Mouse (Mus musculus) embryonic facial prominence, embryonic 13.5 days (tissue): ENCODE data around the gene Cd300lb. TPM values are rescaled to one million over a fixed set of nuclear protein-coding genes. Genes with fewer than 3 reads are reported as not detected.

Experiments
- ATAC-seq: fragments of 200-750 bp; cut with Nextera tagmentation; 2 replicates; pipeline ENCODE4 v1.8.0; 2017; ENCODE audit warnings: low read depth; ENCODE audit not compliant: insufficient number of reproducible peaks, insufficient read depth, low FRiP score, low TSS enrichment
- H3K27ac ChIP-seq: fragments of 300-500 bp; sonication (generic); 2 replicates; pipeline ENCODE4 v1.5.1; 2015; ENCODE audit warnings: moderate library complexity, mild to moderate bottlenecking, inconsistent platforms
- H3K27me3 ChIP-seq: fragments of 300-500 bp; sonication (generic); 2 replicates; pipeline ENCODE4 v1.6.1; 2015; ENCODE audit warnings: mild to moderate bottlenecking, inconsistent platforms
- H3K36me3 ChIP-seq: fragments of 300-500 bp; sonication (generic); 2 replicates; pipeline ENCODE4 v1.6.1; 2015; ENCODE audit warnings: mild to moderate bottlenecking, inconsistent platforms
- H3K4me1 ChIP-seq: fragments of 300-500 bp; sonication (generic); 2 replicates; pipeline ENCODE4 v1.6.1; 2015; ENCODE audit warnings: inconsistent platforms
- H3K4me2 ChIP-seq: fragments of 300-500 bp; sonication (generic); 2 replicates; pipeline ENCODE4 v1.6.1; 2015; ENCODE audit warnings: moderate library complexity, mild to moderate bottlenecking, inconsistent platforms
- H3K4me3 ChIP-seq: fragments of 300-500 bp; sonication (generic); 2 replicates; pipeline ENCODE4 v1.5.1; 2015; ENCODE audit warnings: mild to moderate bottlenecking, inconsistent platforms
- H3K9ac ChIP-seq: fragments of 300-500 bp; sonication (generic); 2 replicates; pipeline ENCODE4 v1.6.1; 2015; ENCODE audit warnings: mild to moderate bottlenecking, inconsistent platforms
- H3K9me3 ChIP-seq: fragments of 300-500 bp; sonication (generic); 2 replicates; pipeline ENCODE4 v1.6.1; 2016; ENCODE audit warnings: inconsistent platforms
- WGBS: fragments of 180-500 bp; shearing (Covaris S2); methylation state at CpG from one replicate; pipeline ENCODE4 v1.1.7; 2015; ENCODE audit warnings: mixed read lengths; 5-methylcytosine and 5-hydroxymethylcytosine counted together
- polyA plus RNA-seq: library from polyadenylated mRNA; unstranded; fragments of >200 nt; fragmentation: Nextera tagmentation; extraction: Ambion mirVana; gene quantifications from 2 replicates; pipeline ENCODE4 v1.2.1, GENCODE M21; 2015

Gene Cd300lb
- 0.15 and 0.32 TPM in 2 replicates for polyA plus RNA-seq

DNA sequence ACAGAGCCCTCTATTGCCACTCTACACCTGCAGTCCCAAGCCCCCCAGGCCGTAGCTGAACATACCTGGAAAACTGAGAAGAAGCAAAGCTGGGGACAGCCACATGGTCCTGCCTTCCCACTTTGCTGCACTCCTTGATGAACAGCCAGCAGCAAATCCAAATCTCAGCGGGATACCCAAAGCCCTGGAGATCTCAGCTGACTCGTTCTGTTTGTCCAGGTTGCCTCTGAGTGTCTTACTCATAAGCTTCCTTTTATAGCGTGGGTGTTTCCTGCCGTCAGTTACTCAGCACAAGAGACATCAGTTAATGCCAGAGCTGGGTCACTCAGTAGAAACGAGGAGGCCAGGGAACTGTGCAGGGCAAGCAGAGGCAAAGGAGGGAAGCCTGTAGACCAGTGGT lies at the start of gene Cd300lb:
Gene Cd300lb, minus strand, starts transcription at position 243 of the 400 bp plus-strand sequence.
- no peak for ATAC-seq
- Histone ChIP-seq H3K36me3 (no peaks in the 10 kb centered on the region), H3K27ac (no peak within 1 kb of the TSS), H3K9me3 (no peaks in the 10 kb centered on the region), H3K4me1 (no peaks in the 10 kb centered on the region), H3K27me3 (no peaks in the 10 kb centered on the region), H3K4me2 (no peak within 1 kb of the TSS), H3K9ac (no peak within 1 kb of the TSS), H3K4me3 (no peak within 1 kb of the TSS)
- 63% methylated on average over 6 of the region's 6 CpGs for WGBS

DNA sequence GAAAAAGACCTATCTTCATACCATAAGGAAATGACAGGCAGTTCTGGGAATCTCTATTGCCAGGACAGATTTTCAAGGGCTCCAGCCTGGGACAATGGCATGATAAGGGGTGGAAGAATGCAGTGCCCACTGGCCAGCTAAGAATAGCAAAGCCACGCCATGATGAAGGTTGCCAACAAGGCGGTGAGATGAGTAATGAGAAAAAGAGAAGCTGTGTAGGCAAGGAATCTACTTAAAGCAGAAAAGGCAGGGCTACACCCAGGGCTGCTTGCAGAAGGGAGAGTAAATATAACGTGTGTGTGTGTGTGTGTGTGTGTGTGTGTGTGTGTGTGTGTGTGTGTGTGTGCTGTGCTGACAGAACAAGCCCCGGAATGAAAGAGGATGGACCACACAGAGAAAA lies 47.7 kb upstream of the Cd300lb start:
- Histone ChIP-seq H3K4me2 (no peak overlapping the region), H3K4me3 (no peak overlapping the region), H3K27ac (no peak overlapping the region), H3K4me1 (no peaks in the 10 kb centered on the region), H3K9ac (no peak overlapping the region), H3K27me3 (no peaks in the 10 kb centered on the region), H3K9me3 (peaks cover 24% of the 10 kb centered on the region), H3K36me3 (no peaks in the 10 kb centered on the region)
- WGBS = 75% methylated on average over 4 of the region's 4 CpGs
- no peak for ATAC-seq

DNA sequence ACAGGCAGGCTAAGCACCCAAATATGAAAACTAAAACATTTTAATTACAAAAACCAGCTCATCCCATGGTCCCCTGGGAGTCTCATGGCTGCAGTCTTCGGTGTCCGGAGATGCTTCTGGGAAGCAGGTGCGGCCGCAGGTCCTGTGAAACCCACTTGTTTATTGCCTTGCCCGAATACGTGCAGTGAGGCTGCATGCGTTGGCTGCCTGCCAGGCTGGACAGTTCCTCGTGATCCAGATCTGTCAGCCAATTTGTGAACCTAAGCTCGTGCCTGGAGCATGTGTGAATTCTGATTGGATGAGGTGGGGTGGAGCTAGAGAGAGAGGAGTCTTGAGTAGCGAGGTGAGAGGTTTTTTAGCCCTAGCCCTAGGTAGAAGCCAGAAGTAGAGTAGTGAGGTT lies 38.5 kb upstream of the Cd300lb start:
- ATAC-seq = no peak
- Histone ChIP-seq H3K4me2 (no peak overlapping the region), H3K9me3 (peaks cover 14% of the 10 kb centered on the region), H3K4me3 (no peak overlapping the region), H3K4me1 (no peaks in the 10 kb centered on the region), H3K36me3 (no peaks in the 10 kb centered on the region), H3K9ac (no peak overlapping the region), H3K27me3 (no peaks in the 10 kb centered on the region), H3K27ac (no peak overlapping the region)
- WGBS = 80% methylated on average over 10 of the region's 10 CpGs

DNA sequence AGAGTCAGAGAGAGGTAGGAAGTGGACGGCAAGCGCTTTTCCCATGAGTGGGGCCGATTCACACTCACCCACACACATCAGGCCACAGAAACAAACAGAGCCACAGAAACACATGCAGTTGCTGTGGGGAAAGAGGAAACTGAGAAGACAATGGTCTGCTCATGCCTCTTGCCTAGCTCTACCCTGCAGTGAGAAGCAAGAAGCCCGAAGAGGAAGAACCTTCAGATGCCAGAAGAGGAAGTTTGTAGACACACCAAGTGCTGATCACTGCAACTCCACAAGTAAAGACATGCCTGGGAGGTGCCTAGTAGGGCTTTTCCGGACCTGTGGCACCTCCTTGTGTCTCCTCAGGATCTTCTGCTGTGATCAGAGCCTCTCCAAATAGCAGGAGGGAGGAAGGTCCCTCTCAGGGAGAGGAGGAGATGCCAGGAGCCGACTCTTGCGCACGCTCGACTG lies 34.6 kb upstream of the Cd300lb start, which contains the start of gene Cd300c:
Gene Cd300c, minus strand, starts transcription at position 406 of the 456 bp plus-strand sequence.
- H3K4me3 ChIP-seq = no peak within 1 kb of the TSS
- no peak within 1 kb of the TSS for H3K27ac ChIP-seq
- no peaks in the 10 kb centered on the region for H3K4me1 ChIP-seq
- no peaks in the 10 kb centered on the region for H3K36me3 ChIP-seq
- no peak within 1 kb of the TSS for H3K4me2 ChIP-seq
- peaks cover 4% of the 10 kb centered on the region for H3K9me3 ChIP-seq
- WGBS = 78% methylated on average over 9 of the region's 9 CpGs
- H3K9ac ChIP-seq = no peak within 1 kb of the TSS
- no peaks in the 10 kb centered on the region for H3K27me3 ChIP-seq
- no peak for ATAC-seq

DNA sequence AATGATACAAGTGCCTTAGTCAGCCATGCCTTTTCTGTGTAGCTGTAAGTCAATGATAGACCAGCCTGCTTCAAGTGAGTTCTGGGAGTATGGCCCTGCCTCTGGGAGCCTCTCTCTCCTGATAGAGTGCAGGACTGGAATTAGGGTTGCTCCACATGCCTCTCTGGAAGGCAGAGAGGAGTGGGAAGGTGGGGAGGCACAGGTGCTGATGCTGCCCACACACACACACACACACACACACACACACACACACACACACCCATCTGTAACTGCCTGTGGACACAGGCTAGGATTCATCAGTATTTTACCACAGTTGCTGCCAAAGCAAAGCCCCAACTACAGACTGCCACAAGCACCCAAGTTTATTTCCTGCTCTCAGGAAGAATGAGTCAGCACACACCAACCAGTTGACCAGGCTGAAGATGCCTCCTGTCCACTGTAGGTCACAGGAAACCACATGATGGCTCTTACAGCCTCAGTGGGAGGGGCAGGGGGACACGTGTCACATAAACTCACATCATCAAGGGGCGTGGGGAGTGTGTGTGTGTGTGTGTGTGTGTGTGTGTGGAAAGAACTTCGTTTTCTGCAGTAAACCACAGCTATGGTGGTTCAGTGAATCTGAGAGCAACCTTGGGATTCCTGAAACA lies 31.1 kb upstream of the Cd300lb start:
- no peaks in the 10 kb centered on the region for H3K27me3 ChIP-seq
- no peak for ATAC-seq
- no peak overlapping the region for H3K27ac ChIP-seq
- H3K4me3 ChIP-seq = no peak overlapping the region
- no peaks in the 10 kb centered on the region for H3K36me3 ChIP-seq
- H3K9ac ChIP-seq = no peak overlapping the region
- no peaks in the 10 kb centered on the region for H3K9me3 ChIP-seq
- H3K4me2 ChIP-seq = no peak overlapping the region
- whole genome bisulfite sequencing = 53% methylated on average over 3 of the region's 3 CpGs
- no peaks in the 10 kb centered on the region for H3K4me1 ChIP-seq

DNA sequence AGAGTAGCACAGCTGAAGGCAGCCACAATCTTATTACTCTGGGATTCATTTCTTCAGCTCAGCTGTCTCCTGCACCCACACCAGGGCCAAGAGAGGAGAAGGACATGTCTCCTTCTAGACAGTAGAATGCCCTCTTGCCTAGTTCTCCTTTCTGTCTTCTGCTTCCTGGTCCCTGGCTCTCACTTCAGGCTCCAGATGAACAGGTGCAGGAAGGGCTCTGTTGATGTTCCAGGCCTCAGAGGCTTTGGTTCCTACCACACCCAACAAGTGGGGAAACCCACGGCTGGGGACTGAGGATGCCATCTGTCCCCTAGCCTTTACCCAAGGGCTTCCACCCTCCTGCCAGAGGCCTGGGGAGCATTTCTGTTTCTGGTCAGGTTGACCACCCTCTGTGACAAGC lies 26.2 kb upstream of the Cd300lb start:
- no peak for ATAC-seq
- Histone ChIP-seq H3K4me1 (no peaks in the 10 kb centered on the region), H3K9ac (no peak overlapping the region), H3K27me3 (no peaks in the 10 kb centered on the region), H3K36me3 (no peaks in the 10 kb centered on the region), H3K4me3 (no peak overlapping the region), H3K9me3 (no peaks in the 10 kb centered on the region), H3K4me2 (no peak overlapping the region), H3K27ac (no peak overlapping the region)
- WGBS = 64% methylated on average over 1 of the region's 1 CpGs

DNA sequence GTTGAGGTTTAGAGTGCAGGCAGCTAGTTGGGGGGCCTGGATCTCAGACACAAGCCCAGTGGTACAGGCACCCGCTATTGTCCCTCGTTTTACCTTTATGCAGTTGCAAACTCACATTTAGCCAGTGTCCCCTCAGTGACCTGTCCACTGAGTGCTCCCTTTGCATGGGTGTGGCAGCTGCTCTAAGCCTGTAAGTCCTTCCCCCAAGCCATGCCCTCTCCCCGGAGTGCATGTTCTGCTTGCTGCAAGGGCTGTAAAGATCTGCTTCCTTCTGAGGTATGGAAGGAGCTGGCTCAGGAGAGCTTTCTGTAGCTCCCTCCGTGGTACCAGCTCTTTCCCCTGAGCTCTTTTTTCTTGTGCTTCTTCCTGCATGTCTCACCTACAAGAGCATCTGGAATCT lies 595 bp downstream of the Cd300lb start:
- Histone ChIP-seq H3K4me1 (no peaks in the 10 kb centered on the region), H3K4me2 (no peak overlapping the region), H3K4me3 (no peak overlapping the region), H3K9me3 (no peaks in the 10 kb centered on the region), H3K27me3 (no peaks in the 10 kb centered on the region), H3K27ac (no peak overlapping the region), H3K36me3 (no peaks in the 10 kb centered on the region), H3K9ac (no peak overlapping the region)
- no peak for ATAC-seq
- 84% methylated on average over 4 of the region's 4 CpGs for WGBS

DNA sequence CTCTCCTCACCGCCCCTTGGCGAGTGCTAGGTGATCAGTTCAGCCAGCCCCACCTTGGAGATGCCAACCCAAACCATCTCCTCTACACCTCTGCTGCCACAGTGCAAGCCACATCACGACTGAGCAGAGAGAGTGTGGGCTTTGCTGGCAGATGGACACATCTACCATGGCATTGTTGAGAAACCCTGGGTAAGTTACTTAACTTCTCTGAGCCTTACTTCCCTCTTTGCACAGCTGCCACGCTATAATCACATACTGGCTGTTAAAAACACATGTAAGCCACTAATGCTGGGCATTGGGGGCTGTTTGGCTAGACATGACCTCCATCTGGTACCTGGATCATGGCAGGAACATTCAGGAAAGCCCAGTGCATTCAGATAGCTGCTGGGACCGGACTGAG lies 3.1 kb downstream of the Cd300lb start:
- no peaks in the 10 kb centered on the region for H3K36me3 ChIP-seq
- no peak overlapping the region for H3K27ac ChIP-seq
- ATAC-seq = no peak
- no peaks in the 10 kb centered on the region for H3K27me3 ChIP-seq
- H3K9me3 ChIP-seq = no peaks in the 10 kb centered on the region
- 76% methylated on average over 5 of the region's 5 CpGs for WGBS
- no peak overlapping the region for H3K4me2 ChIP-seq
- no peak overlapping the region for H3K4me3 ChIP-seq
- H3K4me1 ChIP-seq = no peaks in the 10 kb centered on the region
- H3K9ac ChIP-seq = no peak overlapping the region

DNA sequence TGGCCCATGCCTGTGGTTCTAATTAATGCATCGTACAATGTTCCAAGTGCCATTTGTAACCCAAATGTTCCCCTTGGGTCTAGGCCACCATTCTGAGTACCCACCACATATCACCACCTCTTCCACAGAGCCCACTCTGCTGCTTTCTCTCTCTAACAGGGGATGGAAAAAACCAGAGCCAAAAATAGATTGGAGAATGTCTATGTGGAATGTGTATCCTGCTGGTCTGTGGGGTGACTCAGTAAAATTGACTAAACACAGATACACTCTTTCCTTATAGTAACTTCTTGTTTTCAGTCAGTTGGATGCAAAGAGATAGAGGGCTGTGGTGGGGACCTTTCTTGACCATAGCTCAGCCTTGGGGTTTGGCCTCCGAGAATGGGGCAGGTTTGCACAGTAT lies 4.6 kb downstream of the Cd300lb start:
- no peaks in the 10 kb centered on the region for H3K27me3 ChIP-seq
- no peak overlapping the region for H3K27ac ChIP-seq
- H3K9me3 ChIP-seq = no peaks in the 10 kb centered on the region
- no peak overlapping the region for H3K9ac ChIP-seq
- H3K4me2 ChIP-seq = no peak overlapping the region
- no peak for ATAC-seq
- H3K36me3 ChIP-seq = no peaks in the 10 kb centered on the region
- no peak overlapping the region for H3K4me3 ChIP-seq
- 76% methylated on average over 2 of the region's 2 CpGs for WGBS
- no peaks in the 10 kb centered on the region for H3K4me1 ChIP-seq

DNA sequence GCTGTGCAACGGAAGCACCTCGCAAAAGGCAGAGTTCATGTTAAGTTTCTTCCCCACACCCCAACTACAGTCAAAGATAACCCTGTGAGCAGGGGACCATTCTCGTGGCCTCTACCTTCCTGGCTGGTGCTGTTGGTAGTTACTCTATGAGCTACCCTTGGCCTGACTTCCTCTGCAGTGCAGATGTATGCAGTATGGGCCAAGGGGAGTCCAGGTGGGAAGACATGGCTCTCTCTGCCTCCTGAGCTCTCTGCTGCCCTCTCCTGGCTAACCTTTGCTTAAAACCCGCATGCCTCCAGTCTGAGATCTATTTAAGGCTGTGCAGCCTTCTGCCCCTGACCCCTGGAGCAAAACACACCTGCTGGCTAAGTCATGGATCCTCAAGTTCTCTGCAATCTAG lies 10.2 kb downstream of the Cd300lb start:
- Histone ChIP-seq H3K27ac (no peak overlapping the region), H3K27me3 (no peaks in the 10 kb centered on the region)
- WGBS = 74% methylated on average over 4 of the region's 4 CpGs

DNA sequence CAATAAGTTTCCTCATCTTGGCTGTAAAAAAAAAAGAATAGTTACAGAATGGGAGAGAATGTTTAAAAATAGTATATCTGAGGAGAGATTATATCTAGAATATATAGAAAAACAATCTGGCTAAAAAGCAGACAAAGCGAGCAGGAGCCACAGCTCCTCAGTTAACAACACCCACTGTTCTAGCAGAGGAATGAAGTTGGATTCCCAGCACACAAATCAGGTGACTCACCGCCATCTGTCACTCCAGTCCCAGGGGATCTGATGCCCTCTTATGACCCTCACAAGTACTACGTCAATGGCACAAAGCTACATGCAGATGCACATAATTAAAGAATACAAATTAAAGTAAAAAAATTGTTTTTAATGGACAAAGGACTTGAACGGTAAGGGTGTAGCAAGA lies 11.7 kb downstream of the Cd300lb start:
- Histone ChIP-seq H3K4me1 (no peaks in the 10 kb centered on the region), H3K4me3 (no peak overlapping the region), H3K27me3 (no peaks in the 10 kb centered on the region), H3K27ac (no peak overlapping the region), H3K9me3 (0 out of 2 replicates have a peak, but pooled peaks cover 3% of the 10 kb centered on the region), H3K9ac (no peak overlapping the region), H3K36me3 (no peaks in the 10 kb centered on the region), H3K4me2 (no peak overlapping the region)
- no peak for ATAC-seq
- 73% methylated on average over 4 of the region's 4 CpGs for WGBS

More for the DNA sequence above, 10.2 kb downstream of the Cd300lb start:
- ATAC-seq = no peak
- Histone ChIP-seq H3K9ac (no peak overlapping the region), H3K4me1 (no peaks in the 10 kb centered on the region), H3K36me3 (no peaks in the 10 kb centered on the region), H3K9me3 (0 out of 2 replicates have a peak, but pooled peaks cover 3% of the 10 kb centered on the region), H3K4me3 (no peak overlapping the region), H3K4me2 (no peak overlapping the region)

DNA sequence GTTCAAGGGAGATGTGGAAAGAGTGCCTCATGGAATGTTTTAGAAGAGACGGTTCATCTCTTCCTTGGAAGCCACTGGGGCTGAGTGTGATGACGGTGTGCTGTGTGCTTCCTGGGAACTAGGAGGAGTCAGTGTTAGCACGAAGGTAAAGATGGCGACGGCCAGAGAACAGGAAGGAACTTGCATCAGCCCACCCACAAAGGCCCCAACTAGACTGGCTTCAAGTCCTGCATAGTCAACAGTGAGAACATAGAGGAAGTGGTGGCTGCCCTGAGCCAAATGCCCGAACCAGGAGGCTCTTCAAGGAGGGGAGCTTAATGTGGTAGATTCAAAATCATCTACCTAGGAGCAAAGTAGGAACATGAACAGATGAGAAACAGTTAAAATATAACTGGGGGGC lies 17.1 kb downstream of the Cd300lb start:
- no peak for ATAC-seq
- no peak overlapping the region for H3K9ac ChIP-seq
- 71% methylated on average over 6 of the region's 6 CpGs for WGBS

More for the DNA sequence above, 17.1 kb downstream of the Cd300lb start:
- Histone ChIP-seq H3K27me3 (0 out of 2 replicates have a peak, but pooled peaks cover 4% of the 10 kb centered on the region), H3K4me3 (no peak overlapping the region), H3K9me3 (0 out of 2 replicates have a peak, but pooled peaks cover 3% of the 10 kb centered on the region), H3K27ac (no peak overlapping the region), H3K4me1 (no peaks in the 10 kb centered on the region), H3K36me3 (no peaks in the 10 kb centered on the region), H3K4me2 (no peak overlapping the region)
